ENCODE assay signal across 28 mouse cellular contexts in genomic region chr9:15694989-15695388, GRCm38 (mm10). TPM values are rescaled to one million over a fixed set of nuclear protein-coding genes. Genes with fewer than 3 reads are reported as not detected.
DNase-seq lines count a peak whose midpoint lies in the region; ATAC-seq and TF ChIP-seq lines count a peak whose summit lies in the region.
"Had no signal": no experiment of that assay in that cellular context is flagged by ENCODE, and none has a peak within 500 bp of the region (broad histone marks: within the 10 kb centered on the region; RNA-seq: fewer than 3 reads in every experiment).

No protein-coding gene starts in this region.

- H3K4me1 ChIP-seq in forebrain, embryonic 14.5 days (ENCODE audit: control insufficient read depth, insufficient read depth, low read length): no peaks in the 10 kb centered on the region
- H3K4me1 ChIP-seq in forebrain, postnatal 0 days (ENCODE audit: insufficient read depth): no peaks in the 10 kb centered on the region
- no peaks in the 10 kb centered on the region for H3K4me1 ChIP-seq in midbrain, embryonic 11.5 days (ENCODE audit: control insufficient read depth, insufficient read depth, low read length)
- no peaks in the 10 kb centered on the region for H3K4me1 ChIP-seq in midbrain, postnatal 0 days (ENCODE audit: insufficient read depth, low read length)
- no peaks in the 10 kb centered on the region for H3K4me1 ChIP-seq in midbrain, embryonic 16.5 days (ENCODE audit: control insufficient read depth, insufficient read depth, low read length)
- no peaks in the 10 kb centered on the region for H3K4me1 ChIP-seq in hindbrain, embryonic 11.5 days (replicated peaks; ENCODE audit: control insufficient read depth, insufficient read depth, low read length)
- H3K4me1 ChIP-seq: embryonic facial prominence, embryonic 13.5 days; heart, embryonic 15.5 days; kidney, embryonic 15.5 days; stomach, embryonic 15.5 days had no signal

- H3K27ac ChIP-seq in forebrain, embryonic 14.5 days (ENCODE audit: low read depth, low read length): no peak overlapping the region
- no peak overlapping the region for H3K27ac ChIP-seq in forebrain, postnatal 0 days (ENCODE audit: low read depth, low read length)
- H3K27ac ChIP-seq in midbrain, embryonic 11.5 days (ENCODE audit: low read depth, low read length): no peak overlapping the region
- H3K27ac ChIP-seq in midbrain, postnatal 0 days (ENCODE audit: low read depth, low read length): no peak overlapping the region
- H3K27ac ChIP-seq in midbrain, embryonic 16.5 days (ENCODE audit: low read length): no peak overlapping the region
- H3K27ac ChIP-seq in hindbrain, embryonic 11.5 days (ENCODE audit: low read depth, low read length): no peak overlapping the region
- H3K27ac ChIP-seq: embryonic facial prominence, embryonic 13.5 days; heart, embryonic 15.5 days; hindbrain, embryonic 14.5 days; kidney, embryonic 15.5 days; liver, embryonic 14.5 days; stomach, embryonic 15.5 days had no signal

- TF ChIP-seq CTCF in forebrain, postnatal 0 days (IDR thresholded peaks at IDR 0.05; ENCODE audit: low read depth): no peak
- no peak for TF ChIP-seq CTCF in midbrain, postnatal 0 days (IDR thresholded peaks at IDR 0.05)

- H3K9me3 ChIP-seq in forebrain, embryonic 14.5 days (replicated peaks; ENCODE audit: control insufficient read depth, low read length): no peaks in the 10 kb centered on the region
- no peaks in the 10 kb centered on the region for H3K9me3 ChIP-seq in forebrain, postnatal 0 days (ENCODE audit: low read length)
- no peaks in the 10 kb centered on the region for H3K9me3 ChIP-seq in midbrain, embryonic 11.5 days (ENCODE audit: control insufficient read depth, low read length)
- no peaks in the 10 kb centered on the region for H3K9me3 ChIP-seq in midbrain, postnatal 0 days (ENCODE audit: low read length)
- no peaks in the 10 kb centered on the region for H3K9me3 ChIP-seq in midbrain, embryonic 16.5 days (replicated peaks; ENCODE audit: control insufficient read depth, low read length, poor library complexity, severe bottlenecking)
- H3K9me3 ChIP-seq in hindbrain, embryonic 11.5 days (ENCODE audit: control insufficient read depth, low read length): no peaks in the 10 kb centered on the region
- H3K9me3 ChIP-seq: embryonic facial prominence, embryonic 13.5 days; heart, embryonic 15.5 days; kidney, embryonic 15.5 days; stomach, embryonic 15.5 days had no signal

- H3K4me2 ChIP-seq in forebrain, embryonic 14.5 days (ENCODE audit: low read length): no peak overlapping the region
- H3K4me2 ChIP-seq in forebrain, postnatal 0 days (ENCODE audit: low read depth): no peak overlapping the region
- H3K4me2 ChIP-seq in midbrain, embryonic 11.5 days: no peak overlapping the region
- no peak overlapping the region for H3K4me2 ChIP-seq in midbrain, postnatal 0 days (ENCODE audit: low read depth, low read length, poor library complexity, severe bottlenecking)
- no peak overlapping the region for H3K4me2 ChIP-seq in midbrain, embryonic 16.5 days (ENCODE audit: low read length)
- no peak overlapping the region for H3K4me2 ChIP-seq in hindbrain, embryonic 11.5 days (replicated peaks; ENCODE audit: low read depth, low read length)
- H3K4me2 ChIP-seq: embryonic facial prominence, embryonic 13.5 days; heart, embryonic 15.5 days; hindbrain, embryonic 14.5 days; kidney, embryonic 15.5 days; stomach, embryonic 15.5 days had no signal

- H3K9ac ChIP-seq in forebrain, embryonic 14.5 days (ENCODE audit: low read length): no peak overlapping the region; the same call in 1 of the 2 replicates
- no peak overlapping the region for H3K9ac ChIP-seq in forebrain, postnatal 0 days
- no peak overlapping the region for H3K9ac ChIP-seq in midbrain, embryonic 11.5 days (ENCODE audit: low read length)
- H3K9ac ChIP-seq in midbrain, postnatal 0 days (replicated peaks; ENCODE audit: low read length, poor library complexity, severe bottlenecking): no peak overlapping the region
- H3K9ac ChIP-seq in midbrain, embryonic 16.5 days (ENCODE audit: low read depth, low read length): no peak overlapping the region
- no peak overlapping the region for H3K9ac ChIP-seq in hindbrain, embryonic 11.5 days (ENCODE audit: low read depth, low read length)
- H3K9ac ChIP-seq: embryonic facial prominence, embryonic 13.5 days; heart, embryonic 15.5 days; hindbrain, embryonic 14.5 days; kidney, embryonic 15.5 days; liver, embryonic 14.5 days; stomach, embryonic 15.5 days had no signal

- no peaks in the 10 kb centered on the region for H3K36me3 ChIP-seq in forebrain, embryonic 14.5 days (ENCODE audit: control insufficient read depth, insufficient read depth, low read length)
- H3K36me3 ChIP-seq in forebrain, postnatal 0 days (ENCODE audit: insufficient read depth): no peaks in the 10 kb centered on the region
- no peaks in the 10 kb centered on the region for H3K36me3 ChIP-seq in midbrain, embryonic 11.5 days (ENCODE audit: control insufficient read depth, insufficient read depth, low read length)
- no peaks in the 10 kb centered on the region for H3K36me3 ChIP-seq in midbrain, postnatal 0 days (ENCODE audit: insufficient read depth, low read length)
- no peaks in the 10 kb centered on the region for H3K36me3 ChIP-seq in midbrain, embryonic 16.5 days (ENCODE audit: control insufficient read depth, insufficient read depth, low read length)
- no peaks in the 10 kb centered on the region for H3K36me3 ChIP-seq in hindbrain, embryonic 11.5 days (ENCODE audit: control insufficient read depth, insufficient read depth, low read length)
- H3K36me3 ChIP-seq: embryonic facial prominence, embryonic 13.5 days; heart, embryonic 15.5 days; kidney, embryonic 15.5 days; stomach, embryonic 15.5 days had no signal

- H3K27me3 ChIP-seq in forebrain, embryonic 14.5 days (replicated peaks; ENCODE audit: control insufficient read depth, insufficient read depth, low read length): no peaks in the 10 kb centered on the region
- H3K27me3 ChIP-seq in forebrain, postnatal 0 days (ENCODE audit: insufficient read depth, low read length): no peaks in the 10 kb centered on the region
- no peaks in the 10 kb centered on the region for H3K27me3 ChIP-seq in midbrain, embryonic 11.5 days (ENCODE audit: control insufficient read depth, insufficient read depth, low read length)
- no peaks in the 10 kb centered on the region for H3K27me3 ChIP-seq in midbrain, postnatal 0 days (ENCODE audit: insufficient read depth, low read length)
- H3K27me3 ChIP-seq in midbrain, embryonic 16.5 days (ENCODE audit: control insufficient read depth, insufficient read depth, low read depth, low read length): no peaks in the 10 kb centered on the region
- no peaks in the 10 kb centered on the region for H3K27me3 ChIP-seq in hindbrain, embryonic 11.5 days (ENCODE audit: control insufficient read depth, insufficient read depth, low read length)
- H3K27me3 ChIP-seq: CH12.LX; embryonic facial prominence, embryonic 13.5 days; heart, embryonic 15.5 days; kidney, embryonic 15.5 days; stomach, embryonic 15.5 days had no signal

- H3K4me3 ChIP-seq in forebrain, embryonic 14.5 days (ENCODE audit: low read depth, low read length): no peak overlapping the region
- no peak overlapping the region for H3K4me3 ChIP-seq in forebrain, postnatal 0 days (ENCODE audit: low read depth, low read length)
- no peak overlapping the region for H3K4me3 ChIP-seq in midbrain, embryonic 11.5 days (ENCODE audit: low read depth, low read length)
- no peak overlapping the region for H3K4me3 ChIP-seq in midbrain, postnatal 0 days (ENCODE audit: low read depth, low read length)
- no peak overlapping the region for H3K4me3 ChIP-seq in midbrain, embryonic 16.5 days (ENCODE audit: low read depth, low read length)
- no peak overlapping the region for H3K4me3 ChIP-seq in hindbrain, embryonic 11.5 days (ENCODE audit: low read depth, low read length)
- H3K4me3 ChIP-seq: embryonic facial prominence, embryonic 13.5 days; heart, embryonic 15.5 days; kidney, embryonic 15.5 days; stomach, embryonic 15.5 days had no signal

- peak; percentile 11 for DNase-seq in forebrain, embryonic 14.5 days (ENCODE audit: low spot score)
- DNase-seq in forebrain, postnatal 0 days: no peak
- DNase-seq in midbrain, embryonic 11.5 days (ENCODE audit: low spot score, missing footprints): peak; percentile 76
- no peak for DNase-seq in midbrain, postnatal 0 days (ENCODE audit: low spot score)
- DNase-seq in left cerebral cortex, adult 18-20 months (ENCODE audit: low spot score in 2 of 2): no peak
- no peak for DNase-seq in hindbrain, embryonic 11.5 days (ENCODE audit: low spot score)
- DNase-seq: adrenal gland, adult 8-10 months; cerebellum, adult 18-20 months; cerebellum, postnatal 10 days; gastrocnemius, postnatal 10 days; heart, postnatal 4 days; kidney, adult 18-20 months; kidney, postnatal 25 days; left cerebral cortex, postnatal 4 days; liver; lung, adult 2 months; lung, postnatal 14 days; right cerebral cortex, postnatal 14 days; thymus, postnatal 25 days had no signal

- ATAC-seq in forebrain, embryonic 14.5 days: no peak
- ATAC-seq in forebrain, postnatal 0 days: no peak
- ATAC-seq in midbrain, embryonic 11.5 days (ENCODE audit: low FRiP score): no peak
- ATAC-seq in midbrain, postnatal 0 days (ENCODE audit: low FRiP score): no peak; the same call in 1 of the 2 replicates
- peak; percentile 76 for ATAC-seq in midbrain, embryonic 16.5 days
- no peak for ATAC-seq in erythroid progenitor cell, adult 5-6 weeks (replicated peaks; ENCODE audit: low FRiP score, poor library complexity, severe bottlenecking)
- ATAC-seq in hindbrain, embryonic 11.5 days (ENCODE audit: low FRiP score): no peak

- WGBS in forebrain, embryonic 14.5 days: 54% methylated on average over 5 of the region's 5 CpGs
- 48% methylated on average over 5 of the region's 5 CpGs for WGBS in forebrain, postnatal 0 days
- WGBS in midbrain, embryonic 11.5 days: 46% methylated on average over 5 of the region's 5 CpGs
- 13% methylated on average over 5 of the region's 5 CpGs for WGBS in midbrain, postnatal 0 days
- 30% methylated on average over 5 of the region's 5 CpGs for WGBS in midbrain, embryonic 16.5 days
- WGBS in hindbrain, embryonic 11.5 days: 52% methylated on average over 5 of the region's 5 CpGs

RNA-seq across cellular contexts. Expression of gene Slc36a4, which starts 14.5 kb away (rescaled TPM):
- 34.7 and 42.0 TPM in 2 replicates for polyA plus RNA-seq in forebrain, embryonic 14.5 days (2014; fragmentation: Nextera tagmentation; extraction: Ambion mirVana)
- total RNA-seq in forebrain, postnatal 0 days (2014; rRNA removed): 40.0 and 56.9 TPM in 2 replicates
- 18.6 and 28.1 TPM in 2 replicates for polyA plus RNA-seq in forebrain, postnatal 0 days (2015; fragmentation: Nextera tagmentation; extraction: Ambion mirVana)
- 14.7 and 16.1 TPM in 2 replicates for polyA plus RNA-seq in midbrain, embryonic 11.5 days (2014; fragmentation: Nextera tagmentation; extraction: Ambion mirVana)
- total RNA-seq in midbrain, postnatal 0 days (2014; rRNA removed): 60.1 and 74.4 TPM in 2 replicates
- 34.4 and 36.9 TPM in 2 replicates for polyA plus RNA-seq in midbrain, postnatal 0 days (2015; fragmentation: Nextera tagmentation; extraction: Ambion mirVana)
- 35.5 and 38.7 TPM in 2 replicates for polyA plus RNA-seq in midbrain, embryonic 16.5 days (2015; fragmentation: Nextera tagmentation; extraction: Ambion mirVana)
- total RNA-seq in left cerebral cortex, adult 18-20 months (2021): 10 to 100 TPM; 48.9 to 49.5 TPM
- 5.4 and 11.5 TPM in 2 replicates for total RNA-seq in erythroid progenitor cell, adult 5-6 weeks (2015; ENCODE audit: low replicate concordance)
- 0.90 and 1.6 TPM in 2 replicates for total RNA-seq in erythroid progenitor cell, adult 5-6 weeks (2017; ENCODE audit: low replicate concordance)
- polyA plus RNA-seq in hindbrain, embryonic 11.5 days (2014; fragmentation: Nextera tagmentation; extraction: Ambion mirVana): 17.3 and 20.9 TPM in 2 replicates

Comparison
In these comparisons a context has a peak if more than half of its experiments do, and no peak if none do; other contexts are left out.
1. DNase-seq: peak in forebrain, embryonic 14.5 days (single experiment) and midbrain, embryonic 11.5 days (single experiment); none in forebrain, postnatal 0 days (single experiment), midbrain, postnatal 0 days (single experiment), left cerebral cortex, adult 18-20 months (0 of 2) and hindbrain, embryonic 11.5 days (single experiment).